Mouse (Mus musculus) lung, postnatal 4 days (tissue): Measurements from ENCODE around the gene Lin28a.

ENCODE experiments used
- DNase-seq, 2 experiments: peaks; one replicate each; pipeline ENCODE4 v3.0.0; 2021

The Lin28a gene

DNA sequence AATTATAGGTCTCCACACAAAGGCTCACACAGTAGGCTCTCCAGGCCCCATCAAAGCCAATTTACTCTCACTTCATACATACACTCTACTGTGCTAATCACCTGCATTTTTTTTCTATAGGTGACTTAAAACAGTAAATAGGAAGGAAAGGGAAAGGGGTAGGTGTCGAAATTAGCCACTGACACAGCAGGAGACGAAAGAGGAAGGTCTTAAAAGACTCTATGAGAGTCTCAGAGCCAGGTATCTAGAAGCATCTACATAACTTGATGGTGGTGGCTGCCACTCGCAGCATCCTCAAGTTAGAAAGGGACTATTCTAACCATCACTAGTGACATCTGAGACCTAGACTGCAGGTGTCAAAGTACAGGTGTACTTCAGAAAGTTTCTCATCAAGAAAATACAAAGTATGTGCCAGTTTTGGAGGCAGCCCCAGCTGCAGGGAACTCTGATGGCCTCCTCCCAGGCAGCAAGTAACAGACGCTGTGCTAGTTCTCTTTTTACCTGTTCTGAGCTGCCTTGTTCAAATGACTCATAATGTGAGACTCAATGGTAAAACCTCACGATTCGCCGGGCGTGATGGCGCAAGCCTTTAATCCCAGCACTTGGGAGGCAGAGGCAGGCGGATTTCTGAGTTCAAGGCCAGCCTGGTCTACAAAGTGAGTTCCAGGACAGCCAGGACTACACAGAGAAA lies 40.5 kb downstream of the Lin28a start:
- DNase-seq, result no peak

DNA sequence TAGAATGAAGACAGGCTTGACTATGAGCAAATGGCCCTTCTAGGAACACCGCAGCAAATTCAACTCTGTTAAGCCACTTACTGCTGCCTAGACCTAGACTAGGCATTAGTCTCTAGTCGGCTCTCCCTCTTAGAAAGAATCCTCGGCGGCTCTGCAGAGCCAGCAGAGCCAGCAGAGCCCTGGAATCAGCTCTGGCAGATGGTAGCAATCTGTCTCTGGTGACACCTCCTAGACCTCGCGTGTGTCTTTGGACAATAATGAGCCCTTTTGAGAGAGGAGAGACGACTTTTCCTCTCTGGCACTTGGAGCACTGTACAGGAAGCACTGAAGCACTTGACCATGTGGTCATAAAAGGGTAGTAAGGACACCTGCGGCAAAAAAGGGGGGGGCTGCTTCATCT lies 46.9 kb downstream of the Lin28a start:
- DNase-seq, result no peak

DNA sequence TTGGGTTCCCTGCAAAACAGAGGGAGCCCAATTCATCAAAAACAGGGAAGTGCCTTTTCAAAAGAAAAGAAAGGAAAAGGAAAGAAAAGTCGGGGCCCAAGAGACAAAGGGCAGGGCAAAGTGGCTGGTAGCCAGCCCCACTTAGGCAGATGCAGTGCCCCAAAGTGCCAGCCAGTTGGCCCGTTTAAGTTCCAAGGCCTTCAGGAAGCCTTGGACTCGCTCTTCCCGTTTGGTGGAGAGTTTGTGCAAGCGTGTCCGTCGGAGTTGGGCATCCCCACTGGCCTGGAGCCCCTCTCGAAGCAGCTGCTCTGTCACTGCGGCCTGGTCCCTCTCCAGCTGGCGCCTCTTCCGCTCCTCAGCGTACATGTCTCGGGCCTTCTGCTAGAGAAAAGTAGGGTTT lies 47.8 kb downstream of the Lin28a start:
- DNase-seq, result no peak

DNA sequence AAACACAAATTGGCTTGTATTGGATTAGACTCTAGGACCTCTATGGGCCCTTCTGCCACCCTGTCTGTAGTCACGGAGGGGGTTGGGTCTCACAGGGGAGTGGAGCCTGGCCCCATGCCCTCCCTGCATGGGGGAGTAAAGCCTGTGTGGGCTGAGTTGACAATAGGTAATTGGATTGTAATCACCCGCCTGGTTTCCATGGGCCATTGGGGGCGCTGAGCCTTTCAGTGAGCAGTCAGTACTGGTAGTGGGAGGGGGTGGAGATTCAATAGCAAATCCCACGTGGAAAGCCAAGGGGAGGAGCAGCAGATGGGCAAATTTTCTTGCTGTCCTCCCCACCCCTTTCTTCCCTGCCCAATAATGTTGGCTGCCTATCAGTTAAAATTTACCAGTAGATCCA lies 48.4 kb downstream of the Lin28a start:
- no peak for DNase-seq

DNA sequence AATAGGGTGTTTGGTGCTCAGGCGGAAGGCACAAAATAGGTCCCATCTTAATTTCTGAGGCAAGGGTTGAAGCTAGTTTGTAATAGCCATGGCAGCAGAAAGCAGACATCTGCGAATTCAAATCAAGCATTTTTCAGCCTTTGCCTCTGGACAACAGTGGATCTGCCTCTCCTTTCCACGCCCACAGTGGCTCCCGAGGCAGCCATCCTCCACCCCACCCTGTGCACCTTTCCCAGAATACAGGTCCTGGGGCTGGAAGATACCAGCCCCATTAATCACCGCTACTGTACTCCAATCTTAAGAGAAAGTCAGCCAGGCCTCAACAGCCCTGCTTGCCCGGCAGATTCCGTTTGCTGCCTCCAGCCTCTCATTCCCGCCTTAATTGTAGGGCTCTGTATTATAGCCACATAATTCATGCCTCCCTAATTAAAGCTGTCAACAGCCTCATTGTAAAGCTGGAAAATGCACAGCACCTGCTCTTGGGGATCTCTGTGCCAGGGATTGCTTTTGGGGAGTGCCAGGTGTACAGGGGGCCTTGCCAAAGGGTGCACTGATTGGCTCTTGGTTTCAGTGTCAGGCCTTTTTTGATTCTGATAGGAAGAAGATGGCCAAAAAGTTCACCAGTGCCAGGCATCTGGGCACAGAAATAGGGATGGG lies 49.4 kb downstream of the Lin28a start:
- no peak for DNase-seq

DNA sequence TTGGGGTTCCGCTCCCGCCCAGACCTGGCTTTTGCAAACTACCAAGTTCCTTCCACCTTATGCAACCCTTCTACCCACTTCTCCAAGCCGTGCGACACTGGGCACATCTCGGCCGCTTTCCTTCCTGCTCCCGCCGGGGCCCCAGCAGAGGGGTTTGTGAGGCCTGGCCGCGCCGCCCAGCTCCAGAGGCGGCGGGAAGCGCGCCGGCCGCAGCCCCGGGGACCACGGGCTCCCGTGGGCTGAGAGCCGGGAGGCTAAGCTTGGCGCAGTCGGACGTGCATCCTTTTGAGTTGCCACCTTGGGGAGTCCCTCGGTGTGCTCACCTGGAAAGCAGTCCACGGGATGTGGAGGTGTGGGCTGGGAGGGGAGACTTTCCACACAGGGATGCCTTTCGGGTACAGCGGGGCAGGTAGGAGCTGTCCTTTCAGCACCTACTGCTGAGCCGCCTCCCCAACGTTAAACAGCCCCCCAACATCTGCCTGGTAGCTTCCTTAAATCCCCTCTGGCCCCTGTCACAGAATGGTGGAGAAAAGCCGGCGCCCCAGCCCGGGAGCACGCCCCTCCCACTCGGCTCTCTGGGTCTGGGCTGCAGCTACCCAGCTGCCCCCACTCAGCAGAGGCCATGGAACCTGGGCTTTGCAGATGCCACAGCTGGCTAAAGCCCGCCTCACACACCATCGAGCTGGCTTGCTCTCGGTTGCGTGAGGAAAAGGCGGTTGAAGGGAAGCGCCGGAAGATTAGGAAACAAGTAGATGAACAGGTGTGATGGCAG lies 50.3 kb downstream of the Lin28a start, which contains the start of gene Hmgn2:
Gene Hmgn2 (minus strand): TSS at position 501 of the 772 bp plus-strand sequence.
- peak; percentile 53 to 66 for DNase-seq

DNA sequence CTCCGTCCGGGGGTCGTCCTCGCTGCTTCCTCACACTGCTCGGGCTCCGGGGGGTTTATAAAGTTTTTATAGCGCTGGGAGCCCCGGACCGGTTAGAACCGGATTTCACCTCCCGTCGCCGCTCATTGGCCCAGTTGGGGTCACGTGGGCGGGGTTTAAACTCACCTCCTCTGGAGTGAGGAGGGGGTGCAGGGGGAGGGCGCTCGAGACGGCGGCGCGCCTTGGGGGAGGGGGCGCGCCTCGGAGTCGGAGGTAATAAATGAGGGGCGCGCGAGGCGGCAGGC lies 50.8 kb downstream of the Lin28a start:
- DNase-seq, result peak; percentile 92 to 93

DNA sequence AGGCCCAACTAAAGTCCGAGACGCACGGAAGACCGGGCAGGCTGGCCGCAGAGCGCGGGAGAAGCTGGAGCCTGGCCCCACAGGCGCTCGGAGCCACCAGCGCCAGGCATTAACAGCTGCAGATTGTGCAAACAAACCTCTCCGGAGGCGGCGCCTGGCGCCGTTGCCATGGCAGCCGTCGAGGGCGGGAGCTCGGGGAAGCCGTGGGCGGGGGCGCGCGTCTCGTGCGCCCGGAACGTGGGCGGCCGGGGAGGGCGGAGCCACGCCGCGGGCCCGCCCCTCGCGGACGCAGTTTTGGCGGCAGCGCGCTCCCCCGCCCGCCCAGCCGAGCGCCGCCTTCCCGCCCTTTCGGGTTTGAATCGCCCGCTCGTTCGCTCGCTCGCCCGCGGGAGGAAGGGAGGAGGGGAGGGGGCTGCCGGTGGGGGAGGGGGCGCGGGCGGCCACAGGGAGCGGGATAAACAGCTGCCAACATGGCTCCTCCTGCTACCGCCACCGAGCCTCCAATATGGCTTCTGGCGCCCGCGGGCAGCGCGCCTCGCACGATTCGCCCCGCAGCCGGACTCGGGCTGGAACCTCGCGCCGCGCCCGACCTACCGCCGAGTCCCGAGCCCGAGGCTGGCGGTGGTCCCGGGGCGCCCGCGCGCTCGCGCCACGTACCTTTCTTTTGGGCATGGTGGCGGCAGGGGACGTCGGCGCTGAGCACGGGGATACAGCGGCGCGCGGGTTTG lies 51.3 kb downstream of the Lin28a start:
- DNase-seq, result peak; percentile 99

DNA sequence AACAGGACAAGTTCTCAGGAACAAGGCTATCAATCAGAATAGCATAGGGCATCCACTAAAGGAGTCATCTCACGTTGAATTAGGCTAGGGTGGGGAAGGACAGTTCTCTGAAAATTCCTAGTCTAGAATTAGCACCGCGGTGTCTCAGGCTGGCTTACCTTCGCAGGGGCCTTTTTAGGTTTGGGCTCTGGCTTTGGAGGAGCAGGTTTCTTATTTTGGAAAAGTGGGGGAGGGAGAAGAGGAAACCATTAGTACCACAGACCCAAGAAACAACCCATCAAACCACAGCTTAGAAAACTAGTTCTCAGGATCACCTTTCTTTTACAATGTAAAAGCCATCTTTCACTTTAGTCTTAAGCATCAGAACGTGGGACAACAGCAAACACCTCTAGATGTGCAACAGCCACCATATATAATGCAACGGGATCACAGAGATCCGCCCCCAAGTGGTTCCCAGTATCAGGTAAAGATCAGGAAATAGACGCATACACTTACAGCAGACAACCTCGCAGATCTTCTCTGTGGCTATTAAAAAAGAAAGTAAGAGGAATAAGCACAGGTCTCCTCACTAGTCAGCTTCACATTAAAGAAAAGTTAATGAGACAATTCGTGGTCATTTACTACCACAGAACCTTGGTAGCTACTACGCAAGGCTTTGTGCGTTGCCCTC lies 52.2 kb downstream of the Lin28a start:
- no peak for DNase-seq

DNA sequence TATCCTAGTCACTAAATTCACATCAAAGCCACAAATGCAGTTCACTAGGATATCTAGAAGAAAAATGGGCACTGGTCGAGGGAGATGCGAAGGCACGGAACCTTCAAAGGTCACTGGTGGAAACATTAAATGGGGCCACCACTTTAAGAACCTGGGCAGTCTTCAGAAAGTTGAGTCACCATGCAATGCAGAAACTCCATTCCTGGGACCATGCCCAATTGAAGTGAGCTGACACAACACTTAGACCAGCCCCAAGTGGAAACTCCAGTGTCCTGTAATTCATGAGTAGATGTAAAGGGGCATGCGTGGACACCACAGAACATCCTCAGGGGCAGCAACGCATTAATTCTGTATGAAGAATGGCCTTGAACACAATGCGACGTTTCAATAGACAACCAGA lies 56.1 kb downstream of the Lin28a start:
- no peak for DNase-seq

DNA sequence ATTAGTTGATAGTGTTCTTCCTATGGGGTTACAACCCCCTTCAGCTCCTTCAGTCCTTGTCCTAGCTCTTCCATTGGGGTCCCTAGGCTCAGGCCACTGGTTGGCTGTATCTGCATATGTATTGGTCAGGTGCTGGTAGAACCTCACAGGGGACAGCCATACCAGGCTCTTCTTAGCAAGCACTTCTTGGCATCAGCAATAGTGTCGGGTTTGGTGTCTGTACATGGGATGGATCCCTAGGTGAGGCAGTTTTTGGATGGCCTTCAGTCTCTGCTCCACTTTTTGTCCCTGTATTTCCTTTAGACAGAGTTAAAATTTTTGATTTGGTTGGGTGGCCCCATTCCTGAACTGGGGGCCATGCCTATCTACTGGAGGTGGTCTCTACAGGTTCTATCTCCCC lies 59.8 kb downstream of the Lin28a start:
- DNase-seq, result no peak

DNA sequence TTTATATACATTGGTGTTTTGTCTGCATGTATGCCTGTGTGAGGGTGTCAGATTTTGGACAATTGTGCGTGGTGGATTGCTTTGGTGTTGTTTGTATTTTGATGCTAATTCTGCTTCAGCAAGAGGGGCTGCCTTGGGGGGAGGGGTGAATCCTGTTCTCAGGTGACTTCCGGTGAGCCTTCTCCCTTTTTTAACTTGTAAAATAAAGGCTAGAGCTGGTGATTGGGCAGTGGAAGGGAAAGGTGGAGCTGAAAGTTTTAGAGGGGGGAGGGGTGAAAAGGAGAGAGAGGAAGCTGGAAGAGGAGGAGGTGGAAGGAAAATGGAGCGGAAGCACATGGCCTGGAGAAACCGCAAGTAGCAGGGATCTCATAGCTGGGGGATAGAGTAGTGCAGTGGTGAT lies 62.3 kb downstream of the Lin28a start:
- no peak for DNase-seq
